Mouse (Mus musculus) C2C12 (cell line): ENCODE measurements around the gene 9930111J21Rik2.
"Not testable (repeated sequence)": the region's sequence is repeated elsewhere in the genome, so short reads cannot be mapped to it uniquely, and the experiment has no call there.

Experiments used
- CEBPB ChIP-seq: IDR thresholded peaks from one replicate; pipeline ENCODE4 v1.6.1; 2011; ENCODE audit warnings: low read depth, mild to moderate bottlenecking, control low read depth, moderate library complexity
- CTCF ChIP-seq: IDR thresholded peaks from one replicate; pipeline ENCODE4 v1.5.1; 2011; ENCODE audit not compliant: control insufficient read depth, insufficient read depth, insufficient read length
- MAX ChIP-seq: IDR thresholded peaks from one replicate; pipeline ENCODE4 v1.6.1; 2011; ENCODE audit warnings: mild to moderate bottlenecking, control low read depth
- USF1 ChIP-seq: IDR thresholded peaks from one replicate; pipeline ENCODE4 v1.6.1; 2011; ENCODE audit warnings: low read depth, mild to moderate bottlenecking, control low read depth, moderate library complexity

DNA sequence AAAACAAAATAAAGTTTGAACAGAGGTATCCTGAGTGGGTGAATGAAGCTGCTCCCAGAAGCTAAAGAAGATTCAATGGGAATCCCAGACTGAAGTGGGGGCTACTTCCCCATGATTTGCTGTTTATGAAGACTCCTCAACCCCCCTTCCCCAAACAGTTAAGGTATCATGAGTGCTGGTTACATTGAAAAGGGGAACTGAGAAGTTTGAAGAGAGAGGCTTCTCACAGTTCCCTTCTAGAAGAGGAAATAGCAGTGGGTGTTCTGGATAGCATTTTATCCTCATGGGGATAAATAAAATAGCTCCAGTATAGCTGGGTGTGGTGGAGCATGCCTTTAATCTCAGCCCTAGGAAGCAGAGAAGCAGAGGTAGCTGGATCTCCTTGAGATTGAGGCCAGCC, 978 bp downstream of the 9930111J21Rik2 start:
- TF ChIP-seq CTCF, USF1, MAX, CEBPB: not testable (repeated sequence)
